Mouse (Mus musculus): ENCODE measurements around the gene Erg. TPM values are rescaled to one million over a fixed set of nuclear protein-coding genes. Genes with fewer than 3 reads are reported as not detected.
A peak's percentile ranks its signal among the peaks of the same experiment; 100 is the strongest.

Erg gene
- total RNA-seq, 2 experiments from 2014 or later, result 8.4 to 8.8 TPM

GRCm38 (mm10) chr16:95366989-95367765, 219.2 kb downstream of the Erg start:
- DNase-seq (ENCODE audit: low spot score in 2 of 2), result no peak
- intact Hi-C loops (cut with DNase I), result no loop called here

GRCm38 (mm10) chr16:95365214-95365613, 221.2 kb downstream of the Erg start:
- DNase-seq (ENCODE audit: low spot score in 2 of 2), result no peak
- intact Hi-C loops (cut with DNase I), result no loop called here

GRCm38 (mm10) chr16:95363632-95364465, 222.5 kb downstream of the Erg start:
- intact Hi-C loops (cut with DNase I), result no loop called here
- no peak for DNase-seq (ENCODE audit: low spot score in 2 of 2)

GRCm38 (mm10) chr16:95361950-95362349, 224.4 kb downstream of the Erg start:
- intact Hi-C loops (cut with DNase I), result no loop called here
- DNase-seq (ENCODE audit: low spot score in 2 of 2), result no peak

GRCm38 (mm10) chr16:95360940-95361489, 225.4 kb downstream of the Erg start:
- intact Hi-C loops (cut with DNase I), result no loop called here
- DNase-seq (ENCODE audit: low spot score in 2 of 2), result no peak

- intact Hi-C loops (cut with DNase I), result no loop called here
Measured at GRCm38 (mm10) chr16:95360214-95360850, 226.1 kb downstream of the Erg start.

GRCm38 (mm10) chr16:95356962-95357955, 229.1 kb downstream of the Erg start:
- no peak for DNase-seq (ENCODE audit: low spot score in 2 of 2)
- intact Hi-C loops (cut with DNase I), result loop anchor here (10.0 kb wide), 1 partner anchor 218 kb away; no protein-coding TSS in a partner anchor

More at GRCm38 (mm10) chr16:95360214-95360850, 226.1 kb downstream of the Erg start:
- DNase-seq (ENCODE audit: low spot score in 2 of 2), result no peak

- intact Hi-C loops (cut with DNase I), result loop anchor here (5.0 to 10.0 kb wide), 2 partner anchors 221 to 608 kb away; no protein-coding TSS in a partner anchor
- no peak for DNase-seq (ENCODE audit: low spot score in 2 of 2)
Measured at GRCm38 (mm10) chr16:95353838-95354237, 232.6 kb downstream of the Erg start.

- no peak for DNase-seq (ENCODE audit: low spot score in 2 of 2)
- intact Hi-C loops (cut with DNase I), result loop anchor here (5.0 to 10.0 kb wide), 2 partner anchors 223 to 610 kb away; no protein-coding TSS in a partner anchor
Measured at GRCm38 (mm10) chr16:95352266-95352665, 234.1 kb downstream of the Erg start.

GRCm38 (mm10) chr16:95350499-95350898, 235.9 kb downstream of the Erg start:
- intact Hi-C loops (cut with DNase I), result loop anchor here (5.0 to 10.0 kb wide), 2 partner anchors 224 to 612 kb away; no protein-coding TSS in a partner anchor
- DNase-seq (ENCODE audit: low spot score in 2 of 2), result peak; percentile 51 to 71

- no peak for DNase-seq (ENCODE audit: low spot score in 2 of 2)
- intact Hi-C loops (cut with DNase I), result loop anchor here (5.0 to 10.0 kb wide), 3 partner anchors 225 to 613 kb away; no protein-coding TSS in a partner anchor
Measured at GRCm38 (mm10) chr16:95349745-95350144, 236.6 kb downstream of the Erg start.

- intact Hi-C loops (cut with DNase I), result loop anchor here (10.0 kb wide), 1 partner anchor 535 kb away; no protein-coding TSS in a partner anchor
Measured at GRCm38 (mm10) chr16:95349344-95349743, 237.0 kb downstream of the Erg start.

GRCm38 (mm10) chr16:95348555-95348954, 237.8 kb downstream of the Erg start:
- intact Hi-C loops (cut with DNase I), result loop anchor here (10.0 kb wide), 1 partner anchor 534 kb away; no protein-coding TSS in a partner anchor
- no peak for DNase-seq (ENCODE audit: low spot score in 2 of 2)

More at GRCm38 (mm10) chr16:95349344-95349743, 237.0 kb downstream of the Erg start:
- no peak for DNase-seq (ENCODE audit: low spot score in 2 of 2)

- no peak for DNase-seq (ENCODE audit: low spot score in 2 of 2)
- intact Hi-C loops (cut with DNase I), result loop anchor here (10.0 kb wide), 1 partner anchor 532 kb away; no protein-coding TSS in a partner anchor
Measured at GRCm38 (mm10) chr16:95347202-95347601, 239.2 kb downstream of the Erg start.

GRCm38 (mm10) chr16:95345882-95346281, 240.5 kb downstream of the Erg start:
- DNase-seq (ENCODE audit: low spot score in 2 of 2), result peak; percentile 72 to 85
- intact Hi-C loops (cut with DNase I), result loop anchor here (10.0 kb wide), 1 partner anchor 531 kb away; no protein-coding TSS in a partner anchor

- intact Hi-C loops (cut with DNase I), result loop anchor here (5.0 to 10.0 kb wide), 3 partner anchors 348 to 558 kb away; partner anchors contain the start of gene Kcnj6
- no peak for DNase-seq (ENCODE audit: low spot score in 2 of 2)
Measured at GRCm38 (mm10) chr16:95344961-95345360, 241.4 kb downstream of the Erg start.

GRCm38 (mm10) chr16:95342030-95342429, 244.4 kb downstream of the Erg start:
- intact Hi-C loops (cut with DNase I), result loop anchor here (5.0 to 10.0 kb wide), 3 partner anchors 345 to 555 kb away; partner anchors contain the start of gene Kcnj6
- peak in 1 of 2 experiments; percentile 25 for DNase-seq (ENCODE audit: low spot score in 2 of 2)
